Mouse (Mus musculus) limb, embryonic 14.5 days (tissue): ENCODE results near the gene Ncbp2. TPM values are rescaled to one million over a fixed set of nuclear protein-coding genes. Genes with fewer than 3 reads are reported as not detected.

Experiments
- ATAC-seq: fragments of 200-750 bp; cut with Nextera tagmentation; 2 replicates; pipeline ENCODE4 v1.8.0; 2017; ENCODE audit warnings: low read depth, moderate number of reproducible peaks, moderate TSS enrichment; ENCODE audit not compliant: low FRiP score
- DNase-seq: peaks from one replicate; pipeline ENCODE4 v3.0.0-alpha.2; 2015; ENCODE audit warnings: low spot score
- H3K27ac ChIP-seq: fragments of 300-500 bp; sonication (generic); replicated peaks from 2 replicates; pipeline ENCODE4 v1.5.1; 2014; ENCODE audit warnings: low read depth, mild to moderate bottlenecking, low read length, moderate library complexity, mixed read lengths
- H3K27me3 ChIP-seq: fragments of 300-500 bp; sonication (generic); 2 replicates; pipeline ENCODE4 v1.6.1; 2014; ENCODE audit warnings: low read length, mixed read lengths; ENCODE audit not compliant: control insufficient read depth, insufficient read depth
- H3K36me3 ChIP-seq: fragments of 300-500 bp; sonication (generic); 2 replicates; pipeline ENCODE4 v1.6.1; 2014; ENCODE audit warnings: mild to moderate bottlenecking, low read length, moderate library complexity, mixed read lengths; ENCODE audit not compliant: control insufficient read depth, insufficient read depth
- H3K4me1 ChIP-seq: fragments of 300-500 bp; sonication (generic); 2 replicates; pipeline ENCODE4 v1.6.1; 2014; ENCODE audit warnings: antibody characterized with exemption, low read length, mixed read lengths; ENCODE audit not compliant: control insufficient read depth, insufficient read depth
- H3K4me2 ChIP-seq: fragments of 300-500 bp; sonication (generic); replicated peaks from 2 replicates; pipeline ENCODE4 v1.6.1; 2014; ENCODE audit warnings: low read depth, mild to moderate bottlenecking, low read length, moderate library complexity; ENCODE audit not compliant: severe bottlenecking
- H3K4me3 ChIP-seq: fragments of 300-500 bp; sonication (generic); replicated peaks from 2 replicates; pipeline ENCODE4 v1.5.1; 2014; ENCODE audit warnings: low read length
- H3K9ac ChIP-seq: fragments of 300-500 bp; sonication (generic); 2 replicates; pipeline ENCODE4 v1.6.1; 2014; ENCODE audit warnings: mild to moderate bottlenecking, low read depth, low read length, moderate library complexity; ENCODE audit not compliant: severe bottlenecking
- H3K9me3 ChIP-seq: fragments of 300-500 bp; sonication (generic); 2 replicates; pipeline ENCODE4 v1.6.1; 2016; ENCODE audit warnings: low read length; ENCODE audit not compliant: control insufficient read depth
- POLR2A ChIP-seq: fragments of 200-500 bp; IDR thresholded peaks from 2 replicates; pipeline ENCODE4 v1.8.0; 2012; ENCODE audit warnings: inconsistent platforms, mild to moderate bottlenecking, moderate library complexity, borderline replicate concordance; ENCODE audit not compliant: insufficient read depth, insufficient read length; ENCODE audit errors: extremely low read depth
- WGBS: fragments of 180-500 bp; shearing (Covaris S2); extraction: QIAGEN DNeasy Blood & Tissue Kit; methylation state at CpG from one replicate; pipeline ENCODE4 v1.1.7; 2014; 5-methylcytosine and 5-hydroxymethylcytosine counted together
- polyA plus RNA-seq, 2 experiments: library from polyadenylated mRNA; depleted of rRNA in 1 of 2; stranded (reverse) in 1 of 2; unstranded in 1 of 2; fragments of >200 nt; fragmentation: Nextera tagmentation in 1 of 2; extraction: Ambion mirVana in 1 of 2; gene quantifications; 2 replicates each; pipeline versions ENCODE4 v1.2.1 to v1.2.3; 2012 to 2014

Gene Ncbp2
- polyA plus RNA-seq, 2 experiments = 104 to 124 TPM

- H3K9me3 ChIP-seq = no peaks in the 10 kb centered on the region
- H3K27ac ChIP-seq = no peak overlapping the region
- no peak overlapping the region for H3K4me3 ChIP-seq
- H3K9ac ChIP-seq = no peak overlapping the region
- H3K4me2 ChIP-seq = no peak overlapping the region; the same call in 1 of the 2 replicates
- WGBS = 65% methylated on average over 17 of the region's 17 CpGs
- TF ChIP-seq POLR2A = no peak
- H3K27me3 ChIP-seq = peaks cover 34% of the 10 kb centered on the region
- DNase-seq (no peak), ATAC-seq (no peak)
- H3K36me3 ChIP-seq = no peaks in the 10 kb centered on the region
- H3K4me1 ChIP-seq = peaks cover 10% of the 10 kb centered on the region
Observed at GRCm38 (mm10) chr16:31931330-31931729, 17.0 kb upstream of the Ncbp2 start.

GRCm38 (mm10) chr16:31932255-31932654, 16.1 kb upstream of the Ncbp2 start:
- peaks cover 10% of the 10 kb centered on the region for H3K4me1 ChIP-seq
- no peaks in the 10 kb centered on the region for H3K36me3 ChIP-seq
- H3K27me3 ChIP-seq = peaks cover 38% of the 10 kb centered on the region
- 58% methylated on average over 5 of the region's 5 CpGs for WGBS
- no peak overlapping the region for H3K9ac ChIP-seq
- no peak overlapping the region for H3K4me2 ChIP-seq
- ATAC-seq (no peak), DNase-seq (no peak)
- TF ChIP-seq POLR2A = no peak
- no peaks in the 10 kb centered on the region for H3K9me3 ChIP-seq
- H3K27ac ChIP-seq = no peak overlapping the region
- H3K4me3 ChIP-seq = no peak overlapping the region

GRCm38 (mm10) chr16:31932840-31933697, 15.2 kb upstream of the Ncbp2 start:
- Histone ChIP-seq H3K27ac (no peak overlapping the region), H3K27me3 (peaks cover 38% of the 10 kb centered on the region)
- WGBS = under 1% methylated on average over 49 of the region's 50 CpGs

GRCm38 (mm10) chr16:31933751-31934549, 14.4 kb upstream of the Ncbp2 start, which contains the start of gene Pigz:
Pigz (plus strand) TSS chr16:31933851.
- 7% methylated on average over 42 of the region's 42 CpGs for WGBS
- H3K9ac ChIP-seq = peak within 1 kb of the TSS; percentile 51
- TF ChIP-seq POLR2A = no peak
- H3K27ac ChIP-seq = no peak within 1 kb of the TSS
- no peaks in the 10 kb centered on the region for H3K36me3 ChIP-seq
- peaks cover 10% of the 10 kb centered on the region for H3K4me1 ChIP-seq
- peak within 1 kb of the TSS; percentile 95 for H3K4me2 ChIP-seq
- H3K4me3 ChIP-seq = peak within 1 kb of the TSS; percentile 56
- ATAC-seq (no peak), DNase-seq (no peak)
- peaks cover 38% of the 10 kb centered on the region for H3K27me3 ChIP-seq
- no peaks in the 10 kb centered on the region for H3K9me3 ChIP-seq

More at GRCm38 (mm10) chr16:31932840-31933697, 15.2 kb upstream of the Ncbp2 start:
- Histone ChIP-seq H3K4me1 (peaks cover 10% of the 10 kb centered on the region), H3K9me3 (no peaks in the 10 kb centered on the region), H3K9ac (peak overlapping the region; percentile 51), H3K36me3 (no peaks in the 10 kb centered on the region), H3K4me3 (peak overlapping the region; percentile 56), H3K4me2 (peak overlapping the region; percentile 95)
- DNase-seq (peak; percentile 94), ATAC-seq (peak; percentile 92)
- no peak for TF ChIP-seq POLR2A

- TF ChIP-seq POLR2A = no peak
- H3K4me2 ChIP-seq = peak overlapping the region; percentile 95
- H3K4me3 ChIP-seq = peak overlapping the region; percentile 28
- H3K9ac ChIP-seq = no peak overlapping the region
- no peak for ATAC-seq
- H3K27me3 ChIP-seq = peaks cover 38% of the 10 kb centered on the region
- no peaks in the 10 kb centered on the region for H3K36me3 ChIP-seq
- no peak overlapping the region for H3K27ac ChIP-seq
- 21% methylated on average over 13 of the region's 13 CpGs for WGBS
- H3K4me1 ChIP-seq = peaks cover 10% of the 10 kb centered on the region
- DNase-seq = no peak
- H3K9me3 ChIP-seq = no peaks in the 10 kb centered on the region
Observed at GRCm38 (mm10) chr16:31934550-31935010, 13.7 kb upstream of the Ncbp2 start.
